Mouse (Mus musculus): ENCODE measurements at regions not wholly inside any gene's neighbourhood (a gene's known extent, or its start where the extent isn't known, plus 50 kb on each side); places are given as distances from the start of the nearest gene placed in this dataset.

DNA sequence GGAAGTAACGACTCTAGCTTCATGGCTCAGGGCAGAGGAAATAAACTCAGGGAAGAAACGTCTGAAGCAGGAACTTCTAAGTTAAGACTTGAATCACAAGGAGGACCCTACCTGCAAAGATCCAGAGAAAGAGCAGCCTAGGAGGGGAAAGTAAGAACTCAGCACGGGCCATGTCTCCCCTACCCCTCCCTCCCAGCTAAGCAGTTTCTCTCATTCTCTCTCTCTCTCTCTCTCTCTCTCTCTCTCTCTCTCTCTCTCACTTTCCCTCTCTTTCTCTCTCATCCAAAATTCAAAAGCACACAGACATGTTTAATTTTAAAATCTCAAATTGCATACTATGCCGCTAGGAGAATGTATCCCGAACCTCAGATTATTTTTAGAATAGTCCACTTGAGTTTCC is 267.3 kb downstream of the Dhx15 start:
- no peak for DNase-seq (ENCODE audit: low spot score)

GRCm38 (mm10) chr5:51922494-51922893 is 267.8 kb downstream of the Dhx15 start:
- no peak for DNase-seq (ENCODE audit: low spot score)

- DNase-seq (ENCODE audit: low spot score), result no peak
Observed at GRCm38 (mm10) chr5:51917812-51918448, 272.4 kb downstream of the Dhx15 start.

DNA sequence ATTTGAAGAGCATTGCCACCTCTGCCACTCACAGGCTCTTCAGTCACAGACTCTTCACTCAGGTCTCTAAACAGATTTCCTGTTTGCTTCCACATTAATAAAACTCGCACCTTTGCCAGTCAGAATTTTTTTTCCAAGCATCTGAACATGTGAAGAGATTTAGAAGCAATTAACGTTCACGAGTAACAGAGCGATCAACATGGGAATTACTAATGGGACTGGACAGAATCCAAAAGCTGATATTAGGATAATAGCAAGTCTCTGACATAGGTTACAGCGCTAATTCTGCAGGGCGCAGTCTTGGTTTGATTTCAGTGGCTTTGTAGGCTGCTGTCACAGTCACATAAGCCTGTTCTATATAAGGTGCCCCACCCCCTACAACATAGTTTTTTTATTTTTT is 275.6 kb downstream of the Dhx15 start:
- DNase-seq (ENCODE audit: low spot score), result no peak

- DNase-seq (ENCODE audit: low spot score), result no peak
Observed at GRCm38 (mm10) chr5:51908861-51909260, 281.5 kb downstream of the Dhx15 start.

- no peak for DNase-seq (ENCODE audit: low spot score)
Observed at GRCm38 (mm10) chr5:51906315-51907109, 283.8 kb downstream of the Dhx15 start.

DNA sequence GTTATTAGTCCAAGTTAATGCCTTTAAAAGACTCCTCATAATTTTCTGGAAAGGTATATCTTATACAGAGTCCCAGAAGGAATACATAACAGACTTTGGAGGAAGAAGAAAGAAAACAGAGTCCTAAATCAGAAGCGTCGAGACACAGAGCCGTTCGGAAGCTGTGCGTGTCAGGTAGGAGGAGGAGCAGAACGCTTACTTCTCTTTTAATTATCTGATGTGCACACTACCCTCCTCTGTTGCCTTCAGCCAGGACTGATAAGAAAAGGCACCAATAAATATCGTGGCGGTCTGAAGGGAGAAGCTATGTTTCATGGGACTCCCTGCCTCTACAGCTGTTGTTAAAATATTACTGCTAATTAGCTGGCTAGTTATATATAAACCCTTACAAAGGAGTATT is 296.2 kb downstream of the Dhx15 start:
- no peak for DNase-seq (ENCODE audit: low spot score)

DNA sequence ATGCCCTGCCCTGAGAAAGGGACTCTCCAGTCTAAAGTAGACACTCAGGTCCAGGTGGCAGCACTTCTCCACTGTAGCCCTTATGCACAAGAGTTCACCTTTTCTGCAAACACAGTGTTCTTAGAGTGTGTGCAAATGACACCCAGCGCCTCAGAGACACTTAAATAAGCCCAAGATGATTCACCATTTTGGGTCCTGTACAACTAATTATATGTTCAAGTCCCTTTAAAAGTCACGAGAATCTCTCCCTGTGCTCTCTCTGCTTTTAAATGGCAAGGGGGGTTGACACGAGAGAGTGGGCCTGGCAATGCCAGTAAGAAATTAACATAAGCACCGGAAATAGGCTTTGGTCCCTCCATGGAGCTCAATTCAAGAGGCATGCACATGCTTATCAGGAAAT is 299.0 kb downstream of the Dhx15 start:
- no peak for DNase-seq (ENCODE audit: low spot score)

- DNase-seq (ENCODE audit: low spot score), result no peak
Observed at GRCm38 (mm10) chr5:51888404-51888803, 301.9 kb downstream of the Dhx15 start.

GRCm38 (mm10) chr5:51882594-51882993 is 307.7 kb downstream of the Dhx15 start:
- no peak for DNase-seq (ENCODE audit: low spot score)

- no peak for DNase-seq (ENCODE audit: low spot score)
Observed at GRCm38 (mm10) chr5:51882173-51882572, 308.1 kb downstream of the Dhx15 start.

- DNase-seq (ENCODE audit: low spot score), result no peak
Observed at GRCm38 (mm10) chr5:51876846-51877245, 309.3 kb upstream of the Ppargc1a start.

- DNase-seq (ENCODE audit: low spot score), result no peak
Observed at GRCm38 (mm10) chr5:51873571-51873970, 306.0 kb upstream of the Ppargc1a start.

DNA sequence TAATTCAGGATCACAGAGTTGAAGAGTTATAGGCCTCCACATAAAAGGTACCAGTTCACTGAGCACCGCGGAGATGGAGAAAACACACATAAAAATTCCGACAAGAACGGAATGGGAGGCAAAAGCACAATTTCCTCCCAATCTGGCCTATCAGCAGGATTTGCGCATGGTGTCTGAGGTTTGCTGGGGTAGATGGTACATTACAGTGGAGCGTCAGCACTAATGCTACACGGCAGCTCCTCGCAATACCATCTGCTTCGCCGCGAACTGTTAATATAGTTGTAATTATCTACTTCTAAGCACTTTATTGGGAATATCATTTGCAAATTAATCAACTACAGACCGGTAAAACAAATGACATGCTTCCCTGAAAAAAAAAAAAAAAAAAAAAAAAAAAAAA is 304.2 kb upstream of the Ppargc1a start:
- no peak for DNase-seq (ENCODE audit: low spot score)

- no peak for DNase-seq (ENCODE audit: low spot score)
Observed at GRCm38 (mm10) chr5:51868223-51868713, 300.7 kb upstream of the Ppargc1a start.

GRCm38 (mm10) chr5:51866002-51866401 is 298.5 kb upstream of the Ppargc1a start:
- DNase-seq (ENCODE audit: low spot score), result no peak

GRCm38 (mm10) chr5:51860496-51860895 is 293.0 kb upstream of the Ppargc1a start:
- DNase-seq (ENCODE audit: low spot score), result no peak

DNA sequence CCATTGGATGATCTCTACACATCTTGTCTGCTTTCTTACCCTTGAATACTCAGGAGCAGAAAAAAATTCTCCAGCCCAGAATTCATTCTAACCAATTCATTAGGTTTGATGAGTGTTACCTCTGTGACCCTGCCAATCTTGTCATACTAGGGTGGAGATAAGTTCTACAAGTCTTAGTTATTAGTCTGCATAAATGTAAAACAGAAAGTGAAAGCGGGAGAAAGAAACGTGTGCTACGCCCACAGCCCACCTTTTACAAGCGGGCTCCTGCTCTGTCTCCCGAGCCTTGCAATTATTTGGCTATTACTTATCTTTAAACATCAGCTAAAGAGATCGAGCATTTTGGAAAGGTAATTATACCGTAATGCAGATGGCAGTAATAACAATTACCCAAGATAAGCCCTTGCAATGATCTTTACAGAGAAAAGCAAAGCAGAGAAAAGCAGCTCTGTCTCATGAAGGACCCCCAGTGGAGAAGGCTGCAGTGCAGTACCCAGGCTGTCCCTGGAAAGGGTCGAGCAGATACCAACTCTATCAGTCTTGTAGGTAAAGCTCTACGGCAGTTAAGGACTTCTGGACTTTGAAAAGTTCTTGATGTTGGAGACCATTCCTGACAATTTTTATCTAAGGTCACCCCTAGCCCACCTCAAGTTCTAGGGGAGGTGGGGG is 286.1 kb upstream of the Ppargc1a start:
- DNase-seq (ENCODE audit: low spot score), result no peak

- DNase-seq (ENCODE audit: low spot score), result no peak
Observed at GRCm38 (mm10) chr5:51850091-51850490, 282.6 kb upstream of the Ppargc1a start.

DNA sequence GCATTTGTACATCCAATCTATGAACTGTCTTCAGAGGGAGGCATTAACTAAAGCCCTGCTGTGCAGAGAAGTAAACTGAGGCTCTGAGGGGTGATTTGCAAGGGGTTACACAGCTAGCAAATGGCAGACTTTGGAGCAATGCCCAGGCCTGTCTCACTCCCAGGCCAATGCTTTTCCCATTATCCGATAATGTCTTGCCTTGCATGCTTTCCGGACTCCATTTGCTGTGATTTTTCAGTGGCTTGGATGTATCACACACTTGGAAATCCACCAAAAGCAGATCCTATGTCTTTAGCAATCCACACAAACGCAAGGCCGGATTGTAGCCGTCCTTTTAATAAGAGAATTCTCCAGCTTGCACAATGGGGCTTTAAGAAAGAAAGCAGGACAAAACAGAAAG is 281.7 kb upstream of the Ppargc1a start:
- DNase-seq (ENCODE audit: low spot score), result no peak

GRCm38 (mm10) chr5:51842189-51842588 is 274.7 kb upstream of the Ppargc1a start:
- no peak for DNase-seq (ENCODE audit: low spot score)

GRCm38 (mm10) chr5:51841763-51842162 is 274.2 kb upstream of the Ppargc1a start:
- DNase-seq (ENCODE audit: low spot score), result no peak
